Mouse (Mus musculus) neutrophil, adult 59 days (primary cell): Measurements from ENCODE around the gene Gm21317. TPM values are rescaled to one million over a fixed set of nuclear protein-coding genes. Genes with fewer than 3 reads are reported as not detected.

Experiments used
- total RNA-seq, 2 experiments: library from RNA; stranded (reverse); gene quantifications; 1 replicate in 1 of 2; 2 replicates in 1 of 2; pipeline ENCODE4 v1.2.4; 2023

The Gm21317 gene
- not detected for total RNA-seq

DNA sequence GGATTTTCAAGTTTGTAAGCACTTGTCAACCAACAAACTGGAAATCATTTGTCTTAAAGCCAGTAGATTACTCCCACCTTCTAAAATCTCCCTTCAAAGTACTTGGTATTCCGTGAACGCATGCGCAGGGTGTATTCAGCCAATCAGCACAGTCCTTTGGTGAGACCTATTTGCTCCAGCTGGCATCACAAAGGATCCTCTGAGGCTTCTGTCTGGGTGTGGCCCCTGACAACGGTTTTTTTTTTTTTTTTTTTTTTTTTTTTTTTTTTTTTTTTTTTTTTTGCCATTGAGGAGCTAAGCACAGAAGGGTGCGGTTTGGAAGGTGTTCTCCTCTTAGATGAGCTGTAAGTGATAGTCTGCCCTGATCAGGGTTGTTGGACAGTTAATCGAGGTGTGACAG lies at the start of gene Gm21317:
Gene Gm21317 (plus strand): TSS at position 301 of the 400 bp plus-strand sequence.

